Mouse (Mus musculus): Measurements from ENCODE around the gene Rabgap1l.

The Rabgap1l gene

GRCm38 (mm10) chr1:160244689-160245088, 548.3 kb downstream of the Rabgap1l start:
- no peak for DNase-seq (ENCODE audit: low spot score)

GRCm38 (mm10) chr1:160240091-160240490, 552.9 kb downstream of the Rabgap1l start:
- no peak for DNase-seq (ENCODE audit: low spot score)

- no peak for DNase-seq (ENCODE audit: low spot score)
These were observed 554.1 kb downstream of the Rabgap1l start for GRCm38 (mm10) chr1:160238852-160239443.

- DNase-seq (ENCODE audit: low spot score) = no peak
These were observed 555.0 kb downstream of the Rabgap1l start for GRCm38 (mm10) chr1:160237981-160238380.

- no peak for DNase-seq (ENCODE audit: low spot score)
These were observed 559.1 kb downstream of the Rabgap1l start for GRCm38 (mm10) chr1:160233921-160234320.

GRCm38 (mm10) chr1:160232113-160232512, 560.9 kb downstream of the Rabgap1l start:
- no peak for DNase-seq (ENCODE audit: low spot score)

GRCm38 (mm10) chr1:160231013-160231412, 562.0 kb downstream of the Rabgap1l start:
- no peak for DNase-seq (ENCODE audit: low spot score)

- DNase-seq (ENCODE audit: low spot score) = no peak
These were observed 565.2 kb downstream of the Rabgap1l start for GRCm38 (mm10) chr1:160227850-160228249.

GRCm38 (mm10) chr1:160227196-160227595, 565.8 kb downstream of the Rabgap1l start:
- no peak for DNase-seq (ENCODE audit: low spot score)

GRCm38 (mm10) chr1:160224093-160224492, 568.9 kb downstream of the Rabgap1l start:
- no peak for DNase-seq (ENCODE audit: low spot score)

- no peak for DNase-seq (ENCODE audit: low spot score)
These were observed 575.1 kb downstream of the Rabgap1l start for GRCm38 (mm10) chr1:160217898-160218297.

- DNase-seq (ENCODE audit: low spot score) = no peak
These were observed 578.8 kb downstream of the Rabgap1l start for GRCm38 (mm10) chr1:160214171-160214570.

GRCm38 (mm10) chr1:160212703-160213669, 580.0 kb downstream of the Rabgap1l start, which contains the start of gene Cacybp:
TSS of gene Cacybp (minus strand) at chr1:160212875.
- peak; percentile 100 for DNase-seq (ENCODE audit: low spot score)

- no peak for DNase-seq (ENCODE audit: low spot score)
These were observed 580.8 kb downstream of the Rabgap1l start for GRCm38 (mm10) chr1:160212123-160212691.

- no peak for DNase-seq (ENCODE audit: low spot score)
These were observed 581.4 kb downstream of the Rabgap1l start for GRCm38 (mm10) chr1:160211597-160212122.

- no peak for DNase-seq (ENCODE audit: low spot score)
These were observed 582.4 kb downstream of the Rabgap1l start for GRCm38 (mm10) chr1:160210566-160210965.

- no peak for DNase-seq (ENCODE audit: low spot score)
These were observed 583.2 kb downstream of the Rabgap1l start for GRCm38 (mm10) chr1:160209844-160210243.

- no peak for DNase-seq (ENCODE audit: low spot score)
These were observed 587.5 kb downstream of the Rabgap1l start for GRCm38 (mm10) chr1:160205486-160205885.

- DNase-seq (ENCODE audit: low spot score) = no peak
These were observed 597.7 kb downstream of the Rabgap1l start for GRCm38 (mm10) chr1:160195337-160195663.

- DNase-seq (ENCODE audit: low spot score) = peak; percentile 97
These were observed 598.3 kb downstream of the Rabgap1l start, which contains the start of gene Mrps14 for GRCm38 (mm10) chr1:160194529-160195336. TSS of gene Mrps14 (plus strand) at chr1:160195215.

GRCm38 (mm10) chr1:160184506-160184905, 608.5 kb downstream of the Rabgap1l start:
- DNase-seq (ENCODE audit: low spot score) = peak; percentile 8

- no peak for DNase-seq (ENCODE audit: low spot score)
These were observed 611.8 kb downstream of the Rabgap1l start for GRCm38 (mm10) chr1:160181216-160181615.
